Mouse (Mus musculus) heart, postnatal 25 days (tissue): ENCODE data around the gene Mbnl2. TPM values are rescaled to one million over a fixed set of nuclear protein-coding genes. Genes with fewer than 3 reads are reported as not detected.

Experiments
- DNase-seq: peaks from one replicate; pipeline ENCODE4 v3.0.0; 2022; ENCODE audit warnings: low spot score
- intact Hi-C: fragments of 180-260 bp; cut with DNase I; formaldehyde crosslinking; loops from one replicate; pipeline ENCODE4 v1.15.1; 2025
- total RNA-seq, 2 experiments: library from RNA; stranded (reverse); gene quantifications; 2 replicates each; pipeline ENCODE4 v1.2.3; 2021

Mbnl2 gene
- 100 to 1,000 TPM; 234 to 252 TPM for total RNA-seq

DNA sequence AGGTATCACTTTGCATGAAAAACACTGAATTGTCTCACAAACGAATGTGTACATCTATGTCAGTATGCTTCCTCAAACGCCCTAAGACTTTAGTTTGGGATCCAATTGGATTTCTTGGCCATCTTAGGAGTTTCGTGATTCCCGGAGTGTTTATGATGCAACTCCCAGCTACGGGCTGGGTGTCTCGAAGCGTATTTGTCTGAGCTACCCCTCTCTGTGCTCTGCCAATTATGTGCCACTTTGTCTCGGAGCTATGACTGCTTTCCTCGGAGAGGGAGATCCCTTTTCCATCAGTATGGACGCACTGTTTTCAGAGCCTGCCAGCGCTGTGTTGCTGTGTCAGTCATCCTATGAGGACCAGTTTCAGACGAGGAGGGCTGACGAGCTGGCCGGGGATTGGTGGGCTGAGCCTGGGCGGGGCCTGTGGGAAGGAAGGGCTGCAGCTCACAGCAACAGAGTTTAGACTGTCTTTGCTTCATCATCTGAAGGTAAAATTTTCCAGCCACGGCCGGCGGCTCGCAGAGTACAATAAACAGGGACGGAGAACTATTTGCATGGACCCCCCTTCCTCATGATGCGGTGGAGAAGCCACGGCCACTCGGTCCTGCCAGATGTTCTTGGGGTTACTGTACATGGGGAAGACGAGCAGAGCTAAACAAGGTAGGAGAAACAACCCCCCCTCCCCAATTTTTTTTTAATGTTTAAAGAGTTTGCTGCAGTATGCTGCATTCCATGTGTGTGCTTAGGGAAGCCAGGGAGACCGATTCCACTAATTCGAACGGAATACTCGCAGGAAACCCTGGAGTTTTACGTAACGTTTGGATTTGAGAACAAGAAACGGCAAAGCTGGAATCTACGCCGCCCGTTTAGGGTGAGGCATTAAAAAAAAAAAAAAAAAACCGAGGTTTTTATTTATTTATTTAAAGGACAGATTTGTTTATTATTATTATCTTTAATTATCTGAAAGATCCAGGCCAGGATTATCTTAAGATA is at the start of gene Mbnl2:
Gene Mbnl2 (plus strand): TSS at position 424 of the 993 bp plus-strand sequence.
- DNase-seq, result peak; percentile 96

DNA sequence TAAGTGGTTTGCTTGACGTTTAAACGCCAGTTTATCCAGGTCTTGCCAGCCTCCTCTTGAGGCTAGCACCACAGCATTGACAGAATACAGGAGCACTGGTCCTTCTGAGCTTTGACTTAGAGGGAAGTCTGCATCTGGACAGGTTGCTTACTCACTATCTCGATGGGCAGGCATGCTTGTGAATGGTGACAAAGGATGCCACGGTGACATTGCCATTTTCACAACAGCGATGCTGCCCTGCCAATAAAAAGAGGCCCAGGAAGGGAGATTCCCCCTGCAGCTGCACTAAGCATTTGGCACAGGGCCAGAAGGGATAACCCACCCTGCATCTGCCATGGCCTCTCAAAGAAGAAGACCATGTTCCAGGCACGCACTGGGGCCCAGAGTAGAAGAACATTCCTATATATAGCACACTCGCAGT is 43.4 kb upstream of the Mbnl2 start:
- no peak for DNase-seq

More for the DNA sequence above, at the start of gene Mbnl2:
- intact Hi-C loops, result loop anchor here (5.0 kb wide), 2 partner anchors 62 to 77 kb away; no protein-coding TSS in a partner anchor

DNA sequence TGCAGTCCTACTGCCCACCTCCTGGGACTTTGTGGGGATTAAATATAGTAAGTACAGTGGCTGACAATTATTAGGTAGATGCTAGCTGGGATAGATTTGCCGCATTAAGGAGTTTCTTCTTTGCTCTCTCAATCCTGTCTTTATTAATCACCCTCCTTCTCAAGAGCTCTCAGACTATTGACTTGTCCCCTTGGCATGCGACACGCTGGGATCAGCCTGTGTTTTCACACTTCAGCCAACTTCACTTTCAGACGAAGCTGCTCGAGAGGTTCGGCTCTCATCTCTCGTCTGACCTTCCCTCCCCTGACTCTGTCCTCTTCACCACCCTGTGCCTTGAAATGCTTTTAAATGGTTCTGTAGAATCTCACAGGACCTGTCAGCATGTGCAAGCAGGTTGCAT is 39.9 kb upstream of the Mbnl2 start:
- intact Hi-C loops, result no loop called here
- DNase-seq, result no peak

More for the DNA sequence above, 43.4 kb upstream of the Mbnl2 start:
- intact Hi-C loops, result no loop called here

DNA sequence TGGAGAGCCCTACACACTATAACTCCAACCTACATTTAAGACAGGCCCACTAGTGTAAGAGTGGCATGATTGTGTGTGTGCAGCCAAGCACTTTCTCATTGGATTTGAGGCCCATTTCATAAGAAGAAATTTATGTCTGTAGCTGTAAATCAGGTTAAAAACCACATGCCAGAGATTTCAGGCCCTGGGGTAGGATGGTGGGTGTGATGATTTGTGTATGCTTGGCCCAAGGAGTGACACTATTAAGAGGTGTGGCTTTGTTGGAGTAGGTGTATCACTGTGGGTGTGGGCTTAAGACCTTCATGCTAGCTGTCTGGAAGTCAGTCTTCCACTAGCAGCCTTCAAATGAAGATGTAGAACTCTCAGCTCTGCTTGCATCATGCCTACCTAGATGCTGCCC is 37.0 kb upstream of the Mbnl2 start:
- intact Hi-C loops, result no loop called here
- DNase-seq, result no peak

DNA sequence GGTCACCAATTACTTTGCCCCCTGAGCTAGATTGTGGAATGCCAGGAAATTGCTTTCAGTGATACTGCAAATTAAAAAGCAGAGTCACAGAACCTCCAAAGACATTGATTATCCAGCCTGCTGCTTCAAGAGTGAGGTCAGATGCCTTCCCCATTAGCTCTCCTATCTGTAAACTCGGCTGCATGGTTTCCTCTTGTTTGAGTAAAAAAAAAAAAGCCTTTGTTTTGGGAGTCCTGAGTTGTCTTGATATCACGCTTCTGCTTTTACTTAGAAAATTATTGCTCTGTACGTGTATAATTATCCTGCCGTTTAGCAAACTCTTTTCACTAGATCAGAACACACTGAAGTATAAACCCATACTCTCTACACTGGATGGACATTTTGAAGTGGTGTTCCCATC is 35.3 kb upstream of the Mbnl2 start:
- DNase-seq, result no peak

DNA sequence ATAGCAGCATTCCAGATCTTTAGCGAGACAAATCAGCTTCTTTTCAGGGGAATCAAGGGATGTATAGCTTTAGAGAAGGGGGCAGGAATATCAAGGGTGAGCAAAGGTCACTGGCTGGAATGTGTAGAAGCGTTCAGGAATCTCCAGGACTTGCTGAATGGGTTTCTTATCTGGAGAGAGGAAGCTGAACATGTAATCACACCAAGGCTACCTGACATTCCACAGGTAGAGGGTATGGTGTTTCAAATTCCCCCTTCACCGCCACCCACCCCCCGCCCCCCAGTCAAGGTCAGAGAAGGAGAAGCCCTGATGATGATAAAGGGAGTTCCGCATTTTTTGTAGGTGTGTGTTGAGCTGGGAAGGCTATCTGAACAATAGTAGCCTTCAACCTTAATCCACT is 32.8 kb upstream of the Mbnl2 start:
- intact Hi-C loops, result no loop called here
- no peak for DNase-seq

More for the DNA sequence above, 35.3 kb upstream of the Mbnl2 start:
- intact Hi-C loops, result no loop called here

DNA sequence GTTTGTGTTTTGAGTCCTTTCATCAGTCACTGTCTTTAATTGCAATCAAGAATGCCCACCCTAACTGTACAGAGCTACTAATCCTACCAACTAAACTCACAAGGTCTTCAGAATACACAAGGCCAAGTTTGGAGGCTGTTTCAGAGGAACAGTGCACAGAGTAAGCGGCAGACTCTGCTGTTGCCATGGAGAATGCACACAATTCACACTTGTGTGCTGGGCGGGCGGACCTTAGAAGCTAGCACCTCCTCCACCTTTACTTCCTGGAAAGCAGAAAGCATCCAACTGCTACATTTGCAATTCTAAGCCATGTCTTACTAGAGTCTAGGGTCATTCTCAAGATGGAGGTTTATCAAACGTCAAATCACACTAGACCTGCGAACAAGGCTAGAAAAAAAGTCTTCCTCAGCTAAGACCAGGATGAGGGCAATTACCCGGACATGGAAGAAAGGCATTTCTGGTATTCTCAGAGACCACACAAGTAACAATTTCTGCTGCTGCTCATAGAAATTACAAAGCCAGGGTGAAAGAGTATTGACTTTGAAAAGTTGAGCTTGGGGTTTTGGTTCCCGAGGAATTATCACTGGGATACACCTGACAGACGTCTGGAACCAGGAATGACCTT is 30.3 kb upstream of the Mbnl2 start:
- intact Hi-C loops, result no loop called here
- DNase-seq, result no peak

DNA sequence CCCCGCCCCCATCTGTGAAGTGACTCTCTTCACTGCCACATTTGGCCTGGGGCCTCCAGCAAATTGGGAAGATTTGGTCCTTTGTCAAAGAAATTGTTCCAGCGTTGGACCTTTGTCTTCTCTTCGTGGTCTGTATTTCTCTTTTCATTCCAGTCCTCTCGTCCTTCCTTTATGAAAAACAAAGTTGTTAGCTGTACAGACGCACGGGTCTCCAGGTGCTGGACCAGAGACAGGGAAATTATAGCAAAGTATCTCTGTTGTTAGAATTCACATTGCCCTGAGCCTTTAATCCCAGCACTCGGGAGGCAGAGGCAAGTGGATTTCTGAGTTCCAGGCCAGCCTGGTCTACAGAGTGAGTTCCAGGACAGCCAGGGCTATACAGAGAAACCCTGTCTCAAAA is 22.1 kb upstream of the Mbnl2 start:
- DNase-seq, result no peak
- intact Hi-C loops, result no loop called here

DNA sequence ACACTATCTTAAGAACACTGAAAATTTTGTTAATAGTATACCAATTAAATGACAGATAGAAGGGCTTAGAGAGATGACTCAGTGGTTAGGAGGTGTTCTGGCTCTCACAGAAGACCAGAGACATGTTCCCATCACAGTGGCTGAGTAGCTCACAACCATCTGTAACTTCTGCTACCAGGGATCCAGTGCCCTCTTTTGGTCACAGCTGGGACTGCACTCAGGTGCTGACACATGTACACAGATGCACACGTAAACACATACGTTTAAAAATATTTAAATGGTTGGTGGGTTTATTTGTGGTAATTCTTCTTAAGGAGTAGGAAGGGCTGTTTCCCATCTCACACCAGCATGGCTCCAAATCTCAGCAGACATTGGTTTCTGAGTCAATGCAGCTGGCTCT is 19.3 kb upstream of the Mbnl2 start:
- no peak for DNase-seq
- intact Hi-C loops, result no loop called here

DNA sequence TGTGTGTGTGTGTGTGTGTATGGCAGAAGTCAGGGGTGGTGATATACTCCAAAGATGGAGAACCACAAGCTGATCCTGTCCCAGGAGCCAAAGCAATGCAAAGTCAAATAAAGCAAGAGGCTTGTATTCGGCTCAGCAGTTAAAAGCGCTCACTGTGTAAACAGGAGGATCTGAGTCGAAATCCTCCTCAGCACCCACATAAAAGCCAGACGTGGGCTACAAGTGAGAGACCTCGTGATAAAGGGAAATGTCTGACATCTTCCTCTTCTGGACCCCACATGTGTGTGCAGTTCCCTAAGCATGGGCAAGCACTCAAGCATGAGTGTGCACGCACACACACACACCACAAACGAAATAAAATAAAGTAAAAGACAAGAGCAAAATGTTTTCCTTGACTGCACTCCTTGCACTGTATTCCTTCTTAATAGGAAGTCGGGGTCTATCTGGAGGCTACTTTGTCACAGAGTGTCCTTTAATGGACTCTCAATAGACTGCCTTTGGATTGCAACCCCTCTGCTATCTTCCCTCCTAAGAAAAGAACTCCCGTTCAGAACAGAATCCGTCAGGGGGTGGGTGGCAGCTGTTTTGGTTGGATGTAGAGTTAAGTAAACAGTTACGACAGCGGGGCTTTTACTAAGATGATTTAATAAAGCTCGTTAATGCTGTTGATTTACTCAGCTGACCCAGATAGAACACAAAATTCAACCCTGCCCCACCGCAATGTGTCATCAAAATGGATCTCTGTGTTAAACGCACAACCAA is 18.7 kb upstream of the Mbnl2 start:
- DNase-seq, result no peak
- intact Hi-C loops, result no loop called here

DNA sequence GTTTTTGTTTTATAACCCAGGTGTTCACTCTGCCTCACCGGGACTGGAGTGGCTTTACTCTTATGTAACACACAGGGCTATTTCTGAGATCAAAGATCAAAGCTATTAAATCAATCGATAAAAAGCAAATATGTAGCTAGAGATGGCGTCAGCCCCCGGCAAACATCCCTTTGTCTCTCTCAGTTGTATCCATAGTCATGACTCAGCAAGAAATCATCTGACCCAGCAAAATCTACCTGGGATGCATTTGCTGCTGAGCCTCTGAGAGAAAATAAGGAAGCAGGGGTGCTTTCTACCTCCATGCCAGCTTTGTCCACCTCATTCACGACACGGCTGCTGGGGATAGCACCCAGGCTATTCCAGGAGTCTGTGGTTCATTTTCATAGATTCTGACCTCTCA is 18.0 kb upstream of the Mbnl2 start:
- intact Hi-C loops, result no loop called here
- DNase-seq, result no peak

DNA sequence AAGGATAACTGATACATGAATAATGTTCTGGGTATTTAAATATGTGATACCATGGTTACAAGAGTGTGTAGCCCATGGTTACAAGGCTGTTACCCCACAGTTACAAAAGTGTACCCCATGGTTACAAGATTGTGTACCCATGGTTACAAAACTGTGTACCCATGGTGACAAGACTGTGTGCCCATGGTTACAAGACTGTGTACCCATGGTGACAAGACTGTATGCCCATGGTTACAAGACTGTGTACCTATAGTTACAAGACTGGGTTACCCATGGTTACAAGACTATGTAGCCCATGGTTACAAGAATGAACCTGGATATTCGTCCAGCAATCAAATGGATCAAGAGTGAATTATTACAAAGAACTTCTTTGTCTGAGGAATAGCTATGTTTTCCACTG is 16.0 kb upstream of the Mbnl2 start:
- no peak for DNase-seq
- intact Hi-C loops, result no loop called here

DNA sequence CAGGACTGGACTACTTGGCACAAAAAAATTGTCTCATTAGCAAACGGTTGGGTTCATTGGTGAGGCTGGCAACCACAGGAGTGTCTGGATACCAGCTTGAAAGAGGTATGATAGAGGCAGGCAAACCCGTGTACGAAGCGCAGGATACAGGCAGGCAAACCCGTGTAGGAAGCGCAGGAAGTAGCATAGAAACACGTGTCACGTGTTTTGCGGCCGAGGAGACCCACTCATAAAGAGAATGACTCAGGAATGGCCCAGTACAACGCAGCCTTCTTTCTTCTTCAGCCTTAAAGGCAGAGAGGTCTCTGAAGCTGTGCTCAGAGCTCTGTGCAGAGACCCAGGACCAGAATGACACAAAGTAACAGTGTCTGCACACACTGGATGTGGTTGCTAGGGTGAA is 13.9 kb upstream of the Mbnl2 start:
- intact Hi-C loops, result loop anchor here (5.0 to 10.0 kb wide), 2 partner anchors 184 to 403 kb away; no protein-coding TSS in a partner anchor
- DNase-seq, result no peak

DNA sequence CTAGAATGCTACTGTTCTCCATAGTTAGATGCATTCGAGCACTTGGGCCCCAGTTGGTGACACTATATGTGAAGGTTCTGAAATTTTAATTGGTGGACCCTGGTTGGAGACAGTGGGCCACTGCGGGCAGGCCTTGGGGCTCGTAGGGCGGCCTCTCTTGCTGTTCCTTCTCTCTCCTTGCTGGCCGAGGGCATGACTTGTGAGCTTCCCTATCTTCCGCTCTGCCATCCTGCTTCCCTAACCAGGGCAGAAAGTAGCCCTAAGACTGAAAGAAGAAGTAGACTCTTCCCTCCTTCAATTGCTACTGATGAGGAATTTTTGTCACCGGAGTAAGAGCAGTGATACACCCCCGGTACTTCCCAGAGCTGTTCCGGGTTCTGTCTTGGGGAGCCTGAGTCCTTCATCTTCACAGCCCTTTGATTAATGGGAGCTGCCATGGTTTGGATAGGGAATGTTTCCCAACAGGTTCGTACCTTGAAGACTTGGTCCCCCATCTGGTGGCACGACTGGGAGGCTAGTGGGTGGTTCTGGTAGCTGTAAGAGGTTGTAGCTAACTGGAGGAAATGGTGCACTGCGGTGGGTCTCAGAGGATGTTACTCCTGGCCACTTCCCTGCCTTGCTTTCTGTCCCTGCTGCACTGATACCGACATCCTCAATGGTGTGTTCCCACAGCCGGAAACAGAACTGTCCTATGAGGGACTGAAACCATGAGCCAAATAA is 12.6 kb upstream of the Mbnl2 start:
- DNase-seq, result no peak
- intact Hi-C loops, result loop anchor here (1.0 to 10.0 kb wide), 3 partner anchors 135 to 402 kb away; no protein-coding TSS in a partner anchor

DNA sequence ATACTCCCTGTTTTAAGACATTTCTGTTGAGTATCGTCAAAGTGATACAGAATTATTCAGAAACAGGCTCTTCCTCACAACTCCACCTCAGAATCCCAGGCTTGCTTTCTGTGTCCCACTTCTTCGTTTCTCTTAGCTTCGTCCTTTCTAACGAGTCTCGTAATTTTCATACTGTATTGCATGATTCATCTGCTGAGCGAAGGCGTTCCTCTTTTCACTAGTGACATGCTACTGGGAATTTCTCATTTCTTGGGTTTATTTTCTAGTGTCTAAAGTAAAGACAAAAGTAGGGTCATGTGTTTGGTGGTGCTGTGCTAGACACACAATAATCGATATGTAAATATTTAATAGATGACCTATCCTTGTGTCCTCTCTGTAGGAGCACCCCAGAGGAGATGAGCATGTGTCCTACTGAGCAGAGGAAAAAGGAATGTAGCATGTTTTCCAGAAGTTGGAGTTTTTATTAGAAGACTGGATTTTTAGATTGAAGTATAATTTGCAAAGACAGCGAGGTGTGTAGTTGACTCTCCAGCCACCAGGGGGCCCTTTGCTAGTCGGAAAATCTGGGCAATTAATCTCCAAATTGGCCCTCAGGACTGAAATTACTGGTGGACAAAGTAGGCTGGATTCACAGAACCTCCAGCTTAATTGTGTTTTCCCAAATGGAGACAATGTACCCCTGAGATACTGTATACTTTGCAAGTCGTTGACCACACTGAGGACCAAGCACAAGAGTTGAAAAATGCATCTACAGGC is 11.9 kb upstream of the Mbnl2 start:
- no peak for DNase-seq
- intact Hi-C loops, result loop anchor here (1.0 to 10.0 kb wide), 4 partner anchors 125 to 401 kb away; no protein-coding TSS in a partner anchor

DNA sequence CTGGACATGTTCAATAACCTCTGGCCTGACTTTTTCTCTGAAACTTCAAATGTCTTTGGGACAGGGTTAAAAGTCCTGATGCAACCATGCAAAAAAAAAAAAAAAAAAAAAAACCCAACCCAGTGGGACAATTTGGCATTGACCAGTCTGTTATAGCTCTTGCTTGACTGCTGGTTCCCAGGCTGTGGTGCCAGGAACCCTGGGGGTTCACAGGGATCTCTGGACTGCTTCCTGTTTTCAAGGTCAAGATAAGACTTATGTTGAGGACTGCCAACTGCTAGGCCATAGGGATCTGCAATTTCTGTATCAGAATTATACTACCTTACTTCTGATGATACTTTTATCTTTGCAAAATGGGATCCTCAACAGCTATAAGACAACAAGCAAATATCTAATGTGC is 9.6 kb upstream of the Mbnl2 start:
- no peak for DNase-seq
- intact Hi-C loops, result loop anchor here (2.0 to 10.0 kb wide), 2 partner anchors 127 to 399 kb away; no protein-coding TSS in a partner anchor

DNA sequence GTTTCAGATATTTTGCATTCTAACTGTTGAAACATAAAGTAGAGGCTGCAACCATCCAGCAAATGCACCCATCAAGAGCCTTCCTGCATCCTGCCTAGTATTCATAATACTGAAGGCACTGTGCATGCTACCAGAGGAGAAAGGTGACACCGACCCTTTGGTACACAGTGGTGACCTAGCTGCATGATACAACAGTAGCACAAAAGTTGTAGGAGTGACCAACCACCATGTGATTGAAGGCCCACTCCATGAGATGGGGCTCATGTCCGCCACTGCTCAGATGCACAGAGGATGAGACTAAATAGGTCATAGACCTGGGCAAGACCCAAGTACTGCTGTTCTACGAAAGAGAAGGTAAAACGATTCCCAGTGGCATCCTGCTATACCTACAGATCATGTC is 8.3 kb upstream of the Mbnl2 start:
- intact Hi-C loops, result loop anchor here (10.0 kb wide), 1 partner anchor 398 kb away; no protein-coding TSS in a partner anchor
- DNase-seq, result no peak

DNA sequence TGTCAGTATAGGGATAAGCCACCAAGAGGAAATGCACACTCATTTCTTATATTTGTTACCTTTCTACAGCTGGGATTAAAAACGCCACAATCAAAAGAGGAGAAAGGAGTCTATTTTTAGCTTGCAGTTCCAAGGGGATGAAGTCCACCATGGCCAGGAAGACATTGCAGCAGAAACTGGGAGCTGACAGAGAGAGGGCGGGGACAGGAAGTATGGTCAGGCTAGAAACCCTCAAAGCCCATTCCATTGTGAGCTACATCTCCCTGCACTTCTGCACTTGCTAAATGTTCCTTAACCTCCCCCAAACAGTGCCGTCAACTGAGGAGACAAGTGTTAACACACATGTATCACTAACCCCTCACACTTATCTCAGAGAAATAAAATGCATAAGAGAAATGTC is 5.4 kb upstream of the Mbnl2 start:
- intact Hi-C loops, result no loop called here
- DNase-seq, result no peak

DNA sequence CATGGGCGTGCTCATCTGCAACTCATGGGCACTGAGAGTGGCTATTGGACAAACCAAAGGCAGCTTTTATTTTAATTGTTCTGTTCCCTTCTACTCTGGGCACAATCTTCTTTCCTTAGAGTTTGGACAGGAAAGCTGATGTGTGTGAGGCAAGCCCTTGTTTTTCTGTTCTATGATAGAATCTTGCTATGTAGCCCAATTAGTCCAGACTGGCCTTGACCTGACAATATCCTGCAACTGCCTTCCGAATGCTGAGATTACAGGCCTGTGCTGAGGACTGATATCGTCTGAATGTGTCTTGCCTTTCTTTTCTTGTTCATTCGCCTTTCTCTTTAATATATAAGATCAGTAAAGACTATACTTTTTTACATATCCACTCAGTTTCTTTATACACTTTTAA is 4.8 kb upstream of the Mbnl2 start:
- DNase-seq, result no peak
- intact Hi-C loops, result no loop called here
